Mouse (Mus musculus): ENCODE measurements around the gene Usp39. TPM values are rescaled to one million over a fixed set of nuclear protein-coding genes. Genes with fewer than 3 reads are reported as not detected.
A peak's percentile ranks its signal among the peaks of the same experiment; 100 is the strongest.

Gene Usp39
- polyA plus RNA-seq, 1 experiment: 17.8 TPM

GRCm38 (mm10) chr6:72279505-72279904 is 65.5 kb downstream of the Usp39 start:
- Histone ChIP-seq H3K27me3 (replicated peaks; ENCODE audit: control insufficient read depth, insufficient read depth, low read length) (no peaks in the 10 kb centered on the region), H3K4me1 (ENCODE audit: control insufficient read depth, insufficient read depth, low read length) (no peaks in the 10 kb centered on the region), H3K27ac (ENCODE audit: insufficient read depth, low read depth, low read length) (no peak overlapping the region), H3K36me3 (ENCODE audit: control insufficient read depth, insufficient read depth, low read length) (no peaks in the 10 kb centered on the region), H3K4me3 (ENCODE audit: insufficient read depth, low read depth, low read length) (no peak overlapping the region)
- no peak for TF ChIP-seq POLR2A (IDR thresholded peaks at IDR 0.05; ENCODE audit: low read depth, low read length)
- WGBS: 78% methylated on average over 7 of the region's 7 CpGs
- DNase-seq: no peak

- Histone ChIP-seq H3K27me3 (replicated peaks; ENCODE audit: control insufficient read depth, insufficient read depth, low read length) (no peaks in the 10 kb centered on the region), H3K4me1 (ENCODE audit: control insufficient read depth, insufficient read depth, low read length) (no peaks in the 10 kb centered on the region), H3K27ac (ENCODE audit: insufficient read depth, low read depth, low read length) (no peak overlapping the region), H3K36me3 (ENCODE audit: control insufficient read depth, insufficient read depth, low read length) (no peaks in the 10 kb centered on the region), H3K4me3 (ENCODE audit: insufficient read depth, low read depth, low read length) (no peak overlapping the region)
- no peak for DNase-seq
- WGBS: 79% methylated on average over 4 of the region's 4 CpGs
- TF ChIP-seq POLR2A (IDR thresholded peaks at IDR 0.05; ENCODE audit: low read depth, low read length) (no peak), CTCF (conservative IDR thresholded peaks at IDR 0.05; ENCODE audit: insufficient read depth, insufficient read length, low read depth, low read length) (no peak)
Measured at GRCm38 (mm10) chr6:72278835-72279234, 66.1 kb downstream of the Usp39 start.

- TF ChIP-seq POLR2A (IDR thresholded peaks at IDR 0.05; ENCODE audit: low read depth, low read length) (no peak), CTCF (conservative IDR thresholded peaks at IDR 0.05; ENCODE audit: insufficient read depth, insufficient read length, low read depth, low read length) (no peak)
- peak; percentile 82 for DNase-seq
- Histone ChIP-seq H3K27me3 (replicated peaks; ENCODE audit: control insufficient read depth, insufficient read depth, low read length) (no peaks in the 10 kb centered on the region), H3K4me3 (ENCODE audit: insufficient read depth, low read depth, low read length) (no peak overlapping the region), H3K4me1 (ENCODE audit: control insufficient read depth, insufficient read depth, low read length) (no peaks in the 10 kb centered on the region), H3K27ac (ENCODE audit: insufficient read depth, low read depth, low read length) (peak overlapping the region; percentile 77; the same call in 1 of the 2 replicates), H3K36me3 (ENCODE audit: control insufficient read depth, insufficient read depth, low read length) (no peaks in the 10 kb centered on the region)
- 65% methylated on average over 9 of the region's 9 CpGs for WGBS
Measured at GRCm38 (mm10) chr6:72277508-72278166, 67.3 kb downstream of the Usp39 start.

GRCm38 (mm10) chr6:72276972-72277441 is 68.0 kb downstream of the Usp39 start:
- no peak for TF ChIP-seq POLR2A (IDR thresholded peaks at IDR 0.05; ENCODE audit: low read depth, low read length)
- TF ChIP-seq CTCF (conservative IDR thresholded peaks at IDR 0.05; ENCODE audit: insufficient read depth, insufficient read length, low read depth, low read length): no peak
- WGBS: 48% methylated on average over 13 of the region's 13 CpGs
- Histone ChIP-seq H3K27ac (ENCODE audit: insufficient read depth, low read depth, low read length) (peak overlapping the region; percentile 77), H3K4me1 (ENCODE audit: control insufficient read depth, insufficient read depth, low read length) (no peaks in the 10 kb centered on the region), H3K27me3 (replicated peaks; ENCODE audit: control insufficient read depth, insufficient read depth, low read length) (no peaks in the 10 kb centered on the region), H3K36me3 (ENCODE audit: control insufficient read depth, insufficient read depth, low read length) (no peaks in the 10 kb centered on the region), H3K4me3 (ENCODE audit: insufficient read depth, low read depth, low read length) (no peak overlapping the region)
- no peak for DNase-seq

- no peak overlapping the region for H3K27ac ChIP-seq (ENCODE audit: insufficient read depth, low read depth, low read length)
- no peaks in the 10 kb centered on the region for H3K27me3 ChIP-seq (replicated peaks; ENCODE audit: control insufficient read depth, insufficient read depth, low read length)
- 95% methylated on average over 6 of the region's 6 CpGs for WGBS
- no peak for DNase-seq
- no peaks in the 10 kb centered on the region for H3K4me1 ChIP-seq (ENCODE audit: control insufficient read depth, insufficient read depth, low read length)
- no peak for TF ChIP-seq POLR2A (IDR thresholded peaks at IDR 0.05; ENCODE audit: low read depth, low read length)
- no peak overlapping the region for H3K4me3 ChIP-seq (ENCODE audit: insufficient read depth, low read depth, low read length)
- no peaks in the 10 kb centered on the region for H3K36me3 ChIP-seq (ENCODE audit: control insufficient read depth, insufficient read depth, low read length)
Measured at GRCm38 (mm10) chr6:72276141-72276540, 68.8 kb downstream of the Usp39 start.

- Histone ChIP-seq H3K27ac (ENCODE audit: insufficient read depth, low read depth, low read length) (no peak overlapping the region), H3K4me3 (ENCODE audit: insufficient read depth, low read depth, low read length) (no peak overlapping the region), H3K27me3 (replicated peaks; ENCODE audit: control insufficient read depth, insufficient read depth, low read length) (no peaks in the 10 kb centered on the region), H3K4me1 (ENCODE audit: control insufficient read depth, insufficient read depth, low read length) (no peaks in the 10 kb centered on the region), H3K36me3 (ENCODE audit: control insufficient read depth, insufficient read depth, low read length) (no peaks in the 10 kb centered on the region)
- DNase-seq: no peak
- TF ChIP-seq CTCF (conservative IDR thresholded peaks at IDR 0.05; ENCODE audit: insufficient read depth, insufficient read length, low read depth, low read length) (no peak), POLR2A (IDR thresholded peaks at IDR 0.05; ENCODE audit: low read depth, low read length) (no peak)
- WGBS: 65% methylated on average over 4 of the region's 4 CpGs
Measured at GRCm38 (mm10) chr6:72275527-72275926, 69.5 kb downstream of the Usp39 start.

GRCm38 (mm10) chr6:72273153-72273552 is 71.8 kb downstream of the Usp39 start:
- no peak for DNase-seq
- Histone ChIP-seq H3K27ac (ENCODE audit: insufficient read depth, low read depth, low read length) (no peak overlapping the region), H3K36me3 (ENCODE audit: control insufficient read depth, insufficient read depth, low read length) (no peaks in the 10 kb centered on the region), H3K4me3 (ENCODE audit: insufficient read depth, low read depth, low read length) (no peak overlapping the region), H3K4me1 (ENCODE audit: control insufficient read depth, insufficient read depth, low read length) (no peaks in the 10 kb centered on the region), H3K27me3 (replicated peaks; ENCODE audit: control insufficient read depth, insufficient read depth, low read length) (no peaks in the 10 kb centered on the region)
- TF ChIP-seq CTCF (conservative IDR thresholded peaks at IDR 0.05; ENCODE audit: insufficient read depth, insufficient read length, low read depth, low read length) (no peak), POLR2A (IDR thresholded peaks at IDR 0.05; ENCODE audit: low read depth, low read length) (no peak)
- 77% methylated on average over 6 of the region's 6 CpGs for WGBS
